Mouse (Mus musculus): ENCODE measurements around the gene Tcf7l2. TPM values are rescaled to one million over a fixed set of nuclear protein-coding genes. Genes with fewer than 3 reads are reported as not detected.

The Tcf7l2 gene
- total RNA-seq, 2 experiments from 2014 or later = 12.4 to 13.6 TPM

DNA sequence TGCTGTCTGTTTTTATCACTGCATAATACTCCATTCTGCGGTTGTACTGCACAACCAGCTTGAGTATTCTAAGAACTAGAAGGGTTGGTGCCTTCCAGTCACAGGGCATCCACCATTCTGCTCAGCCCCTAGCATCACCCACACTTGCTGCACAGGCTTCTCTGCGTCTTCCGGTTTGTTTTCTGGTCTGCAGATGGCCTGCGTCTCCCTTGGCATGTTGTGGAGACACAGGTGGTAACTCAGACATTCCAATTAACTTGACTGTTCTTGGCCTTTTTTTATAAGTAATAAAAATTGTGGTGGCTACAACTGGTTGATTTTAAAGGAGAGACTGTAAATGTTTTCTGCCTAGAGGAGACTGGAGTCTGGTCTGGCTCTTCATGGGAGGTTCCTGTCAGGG is 67.9 kb downstream of the Tcf7l2 start:
- DNase-seq (ENCODE audit: low spot score in 2 of 2) = no peak
- intact Hi-C loops (cut with DNase I) = no loop called here

DNA sequence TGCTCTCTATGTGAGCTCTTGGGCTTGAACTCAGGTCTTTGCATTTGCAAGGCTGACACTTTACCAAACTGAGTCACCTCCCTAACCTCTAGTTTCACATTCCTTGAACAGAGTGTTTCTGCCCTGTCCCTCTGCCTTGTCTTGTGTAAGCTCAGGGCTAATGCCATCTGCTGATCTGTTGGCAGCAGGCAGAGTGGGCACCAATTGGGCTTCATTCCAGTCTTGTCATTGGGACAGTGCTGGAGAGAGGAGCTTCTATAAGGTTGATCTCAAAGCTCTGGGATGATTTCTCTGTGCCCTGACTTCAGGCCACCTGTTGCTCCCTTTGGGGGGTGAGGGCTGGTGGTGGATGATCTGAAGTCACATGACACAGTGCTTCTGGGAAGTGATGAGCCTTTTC is 70.6 kb downstream of the Tcf7l2 start:
- no peak for DNase-seq (ENCODE audit: low spot score in 2 of 2)
- intact Hi-C loops (cut with DNase I) = no loop called here

DNA sequence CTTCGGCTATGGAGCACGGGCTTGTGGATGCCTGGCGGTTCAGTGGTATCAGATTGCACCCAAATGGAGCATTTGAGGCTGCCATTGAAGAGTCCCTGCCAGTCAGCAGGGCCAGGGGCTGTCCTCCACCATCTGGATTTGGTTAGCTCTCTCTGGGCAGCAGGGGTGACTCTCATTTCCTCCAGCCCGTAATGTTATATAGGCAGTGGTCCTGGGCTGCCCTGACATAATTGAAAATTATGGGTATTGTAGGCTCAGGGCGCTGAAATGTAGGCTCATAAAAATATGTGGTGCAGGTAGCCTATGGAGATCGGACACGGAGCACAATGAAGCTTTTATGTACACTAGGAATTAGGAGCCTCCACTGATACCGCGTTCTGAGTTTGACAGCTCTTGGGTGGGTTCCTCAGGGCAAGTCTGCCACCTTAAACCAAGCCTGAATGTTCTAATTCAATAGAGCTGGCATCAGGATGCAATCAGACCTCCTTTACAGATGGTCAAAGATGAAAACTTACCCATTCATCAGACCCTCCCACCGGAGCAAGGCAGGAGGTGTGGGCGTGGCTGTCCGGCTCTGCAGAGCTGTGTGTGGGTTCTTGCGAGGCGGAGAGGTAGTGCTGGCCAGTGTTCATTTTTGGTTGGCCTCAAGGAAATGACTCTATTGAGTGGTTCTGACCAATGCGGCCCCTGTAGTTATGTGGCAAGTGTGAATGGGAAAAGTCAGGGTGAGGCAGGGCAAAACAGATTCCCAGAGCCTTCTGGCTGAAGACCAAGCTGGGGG is 73.6 kb downstream of the Tcf7l2 start:
- no peak for DNase-seq (ENCODE audit: low spot score in 2 of 2)

DNA sequence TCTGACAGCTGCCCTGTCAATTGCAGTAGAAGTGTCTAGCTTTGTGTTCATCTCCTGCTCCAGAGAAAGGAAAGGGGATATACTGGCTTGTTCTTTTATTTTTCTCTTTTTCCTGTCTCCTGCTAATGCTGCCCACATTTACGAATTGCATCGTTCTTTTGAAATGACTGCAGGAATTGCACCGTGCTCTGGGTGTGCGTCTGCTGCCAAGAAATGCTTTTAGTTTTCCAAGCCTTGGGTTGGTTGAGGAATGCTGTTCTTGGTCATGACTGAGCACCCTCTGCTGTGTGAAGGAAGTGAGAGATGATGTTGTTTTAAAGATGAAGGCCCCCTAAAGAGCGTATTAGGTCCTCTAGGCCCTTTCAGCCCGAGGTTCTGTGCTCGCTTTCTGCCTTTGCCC is 75.4 kb downstream of the Tcf7l2 start:
- intact Hi-C loops (cut with DNase I) = no loop called here
- DNase-seq (ENCODE audit: low spot score in 2 of 2) = no peak

More for the DNA sequence above, 73.6 kb downstream of the Tcf7l2 start:
- intact Hi-C loops (cut with DNase I) = no loop called here

DNA sequence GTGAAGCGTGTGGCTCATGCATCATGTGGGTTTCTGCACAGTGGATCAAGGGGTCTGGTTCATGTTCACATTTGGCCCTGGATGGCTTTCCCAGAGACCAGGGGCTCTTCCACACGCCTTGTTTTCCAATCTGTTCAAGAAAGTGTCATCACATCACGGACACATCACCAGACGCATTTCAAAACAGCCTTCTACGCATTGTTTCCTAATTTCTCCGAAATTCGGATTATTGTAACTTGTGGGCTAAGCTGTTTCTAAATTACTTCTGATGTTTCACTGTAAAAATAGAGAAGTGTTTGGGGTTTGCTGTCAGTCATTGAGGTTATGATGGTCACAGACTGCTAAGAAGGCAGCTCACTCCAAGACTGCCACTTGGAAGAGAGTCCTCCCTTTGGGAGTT is 78.6 kb downstream of the Tcf7l2 start:
- intact Hi-C loops (cut with DNase I) = no loop called here
- DNase-seq (ENCODE audit: low spot score in 2 of 2) = no peak

DNA sequence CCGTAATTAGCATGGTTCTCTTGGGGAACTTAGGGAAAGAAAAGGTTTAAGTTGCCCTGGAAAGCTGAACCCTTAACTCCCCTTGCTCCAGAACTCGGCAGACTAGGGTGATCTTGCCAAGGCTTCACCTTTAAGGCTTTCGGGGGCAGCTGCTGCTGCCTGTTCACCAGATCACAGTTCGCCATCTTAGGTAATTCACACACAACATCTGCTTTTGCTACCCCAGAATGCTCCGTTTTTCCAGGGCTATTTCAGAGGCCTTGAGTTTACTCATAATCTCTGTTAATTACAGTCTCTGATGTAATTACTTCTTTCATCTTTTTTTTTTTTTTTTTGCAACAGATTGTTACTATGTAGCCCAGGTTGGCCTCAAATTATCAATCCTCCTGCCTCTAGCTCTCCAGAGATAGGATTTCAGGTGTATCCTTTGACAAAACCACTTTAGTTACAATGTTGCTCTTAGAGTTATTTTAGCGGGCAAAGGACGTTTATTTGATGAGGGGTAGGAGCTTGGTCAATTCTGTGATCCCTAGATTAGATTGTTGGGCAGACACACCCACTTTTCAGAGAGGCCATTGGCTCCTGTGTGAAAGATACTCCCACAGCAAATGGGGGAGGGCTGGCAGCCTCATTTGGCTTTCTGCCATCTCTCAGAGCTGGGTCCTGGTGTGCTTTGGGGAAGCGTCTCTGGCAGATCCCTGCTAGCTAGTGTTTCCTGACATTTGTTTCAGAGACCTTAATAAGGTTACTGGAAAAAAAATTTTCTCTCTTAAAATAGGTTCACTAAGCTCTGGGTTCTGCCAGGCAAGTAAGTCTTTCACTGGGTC is 83.6 kb downstream of the Tcf7l2 start:
- intact Hi-C loops (cut with DNase I) = no loop called here

DNA sequence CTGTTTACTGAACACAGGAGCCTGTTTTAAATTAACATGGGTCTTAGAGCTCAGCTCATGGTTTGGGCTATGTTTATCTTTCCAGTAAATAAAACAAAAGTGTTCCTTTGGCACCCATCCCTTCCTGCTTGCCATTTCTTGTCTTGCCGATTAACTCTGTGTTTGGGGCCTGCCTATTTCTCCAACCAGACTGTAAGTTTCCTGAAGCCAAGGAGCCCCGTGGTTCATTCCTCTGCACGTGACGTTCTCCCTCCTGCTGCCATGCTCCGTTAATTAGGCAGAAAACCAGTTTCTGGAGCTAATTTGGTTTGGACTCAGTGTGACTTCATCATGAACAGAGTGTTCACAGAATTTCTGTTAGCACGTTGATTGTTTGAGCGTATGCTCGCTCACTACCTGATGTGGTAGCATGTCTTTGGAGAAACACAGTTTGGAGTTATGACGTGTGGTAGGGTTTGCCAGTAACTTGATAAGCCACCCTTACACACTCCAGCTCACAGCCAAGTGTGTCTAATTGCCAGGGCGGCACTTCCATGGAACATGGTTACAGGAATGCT is 84.4 kb downstream of the Tcf7l2 start:
- no peak for DNase-seq (ENCODE audit: low spot score in 2 of 2)
- intact Hi-C loops (cut with DNase I) = no loop called here

More for the DNA sequence above, 83.6 kb downstream of the Tcf7l2 start:
- peak in 1 of 2 experiments; percentile 31 for DNase-seq (ENCODE audit: low spot score in 2 of 2)

DNA sequence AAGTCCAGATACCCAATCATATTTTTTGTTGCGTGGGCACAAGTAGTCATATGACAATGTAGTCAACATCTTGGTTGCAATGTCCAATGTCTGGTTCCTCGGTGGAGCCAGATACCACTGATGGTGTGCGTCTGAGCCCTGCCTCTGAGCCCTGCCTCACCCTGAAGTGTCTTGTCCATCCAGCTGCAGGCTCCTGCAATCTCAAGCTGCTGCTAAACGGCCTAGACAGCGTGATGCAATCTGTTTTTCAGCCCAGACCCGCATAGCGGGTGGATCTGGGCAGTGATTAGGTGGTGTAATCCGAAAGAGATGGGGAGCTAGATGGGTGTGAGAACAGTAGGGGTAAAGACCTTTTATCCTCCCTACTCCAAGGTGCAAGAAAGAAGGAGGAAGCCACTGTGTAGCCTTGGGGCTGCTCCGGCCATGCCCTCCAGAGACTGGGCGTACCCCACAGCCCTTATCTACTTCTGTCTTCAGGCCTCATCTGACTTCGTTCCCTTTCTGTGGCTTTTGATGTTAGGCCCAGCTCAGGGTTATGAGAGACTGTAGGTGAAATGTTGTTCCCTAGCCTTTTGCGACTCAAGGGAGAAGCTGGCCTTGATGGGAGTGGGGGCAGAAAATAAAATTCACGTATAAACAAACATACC is 86.1 kb downstream of the Tcf7l2 start:
- no peak for DNase-seq (ENCODE audit: low spot score in 2 of 2)
- intact Hi-C loops (cut with DNase I) = no loop called here

DNA sequence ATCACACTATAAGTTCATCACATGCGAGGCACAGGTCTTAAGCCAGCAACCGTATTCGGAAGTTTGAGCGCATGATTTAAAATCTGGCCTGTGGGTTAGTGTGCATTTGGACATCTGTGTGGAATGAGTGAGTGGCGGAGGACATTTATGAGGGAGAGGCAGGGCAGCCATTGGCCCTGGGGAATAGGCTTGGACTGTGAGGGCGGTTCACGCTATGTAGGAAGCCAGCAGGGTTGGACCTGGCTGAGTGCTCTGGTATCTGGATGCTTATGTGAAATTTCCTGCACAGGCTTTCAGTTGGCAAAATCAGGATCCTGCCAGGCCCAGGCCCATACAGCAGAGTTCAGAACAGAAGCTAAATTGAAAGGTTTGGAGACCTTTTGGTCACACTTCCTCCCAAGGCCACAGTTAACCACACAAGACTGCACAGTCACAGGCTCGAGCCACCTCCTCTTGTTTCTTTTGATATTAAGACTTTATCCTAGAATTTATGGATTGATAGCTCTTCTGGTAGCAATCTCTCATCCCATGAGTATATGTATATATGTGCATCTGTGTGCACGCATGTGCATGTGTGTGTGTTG is 89.4 kb downstream of the Tcf7l2 start:
- no peak for DNase-seq (ENCODE audit: low spot score in 2 of 2)
- intact Hi-C loops (cut with DNase I) = no loop called here

DNA sequence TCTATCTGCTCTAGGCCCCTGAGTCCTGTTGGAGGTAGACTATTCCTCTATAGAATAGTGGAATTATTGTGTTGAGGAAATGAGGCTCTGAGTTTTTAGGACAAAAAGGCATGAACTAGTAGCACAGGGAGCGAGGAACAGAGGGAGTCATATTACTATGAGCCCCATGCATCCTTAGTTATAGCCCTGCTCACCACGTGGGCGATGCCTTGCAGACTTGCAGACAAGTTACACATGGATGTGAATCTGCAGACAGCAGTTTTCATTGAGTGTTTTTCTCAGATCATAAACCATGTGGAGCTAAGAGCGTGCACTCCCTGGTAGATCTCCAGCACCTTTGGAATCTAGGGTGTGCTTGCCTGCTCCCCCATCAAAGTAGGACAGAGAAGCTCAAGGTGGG is 90.5 kb downstream of the Tcf7l2 start:
- intact Hi-C loops (cut with DNase I) = no loop called here
- DNase-seq (ENCODE audit: low spot score in 2 of 2) = no peak

DNA sequence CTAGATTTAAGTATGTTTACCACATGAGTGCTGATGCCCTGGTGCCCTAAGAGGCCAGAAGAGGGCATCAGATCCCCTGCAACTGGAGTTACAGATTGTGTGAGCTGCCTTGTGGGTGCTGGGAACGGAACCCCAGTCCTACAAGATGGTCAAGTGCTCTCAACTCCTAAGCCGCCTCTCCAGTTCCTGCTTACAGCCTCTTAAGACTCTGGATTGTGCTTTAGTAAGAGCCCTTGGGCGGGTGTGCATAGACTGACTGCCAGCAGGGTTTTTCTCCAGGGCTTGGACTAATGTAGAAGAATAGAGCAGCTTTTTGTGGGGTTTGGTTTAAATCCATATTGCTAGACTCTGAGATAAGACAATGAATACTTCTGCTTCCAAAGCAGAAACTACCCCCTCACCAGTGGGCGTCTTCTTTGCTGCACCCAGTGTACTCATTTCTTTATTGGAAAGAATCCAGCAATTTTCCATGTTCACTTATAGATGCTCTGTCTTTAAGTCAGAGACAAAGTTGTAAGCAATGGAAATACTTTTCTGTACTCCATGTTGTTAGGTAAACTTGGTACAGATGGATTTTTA is 92.3 kb downstream of the Tcf7l2 start:
- intact Hi-C loops (cut with DNase I) = no loop called here
- DNase-seq (ENCODE audit: low spot score in 2 of 2) = peak in 1 of 2 experiments; percentile 30

DNA sequence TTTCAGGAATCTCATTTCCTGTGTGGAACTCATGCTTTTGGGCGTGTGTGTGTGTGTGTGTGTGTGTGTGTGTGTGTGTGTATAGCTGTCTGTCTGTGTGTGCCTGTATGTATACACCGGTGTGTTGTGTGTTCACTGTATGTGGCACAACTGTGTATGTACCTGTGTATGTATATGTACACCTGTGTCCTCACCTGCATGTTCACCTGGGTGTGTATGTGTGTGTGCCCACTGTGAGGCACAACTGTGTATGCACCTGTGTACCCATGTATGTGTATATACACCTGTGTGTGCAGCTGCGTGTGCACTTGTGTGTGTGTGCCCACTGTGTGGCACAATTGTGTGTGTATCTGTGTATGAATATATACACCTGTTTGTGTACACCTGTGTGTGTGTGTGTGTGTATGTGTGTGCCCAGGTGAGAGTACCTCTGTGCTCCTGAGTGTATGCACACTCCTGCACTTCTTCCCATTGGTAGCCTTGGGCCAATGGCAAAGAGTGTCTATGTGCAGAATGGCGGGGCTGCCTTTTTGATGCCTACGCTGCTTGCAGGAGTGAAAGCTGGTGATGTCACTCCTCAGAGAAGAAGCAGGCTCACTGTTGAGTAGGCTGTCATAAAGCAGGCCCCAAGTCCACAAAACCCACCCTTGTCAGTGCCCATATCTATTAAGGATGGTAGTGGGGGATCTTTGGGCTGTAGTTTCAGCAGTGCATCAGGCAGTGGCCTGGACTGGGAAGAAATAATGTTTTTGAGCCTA is 95.5 kb downstream of the Tcf7l2 start:
- no peak for DNase-seq (ENCODE audit: low spot score in 2 of 2)
- intact Hi-C loops (cut with DNase I) = loop anchor here (5.0 kb wide), 1 partner anchor 95 kb away; the partner anchor contains the start of gene Tcf7l2

DNA sequence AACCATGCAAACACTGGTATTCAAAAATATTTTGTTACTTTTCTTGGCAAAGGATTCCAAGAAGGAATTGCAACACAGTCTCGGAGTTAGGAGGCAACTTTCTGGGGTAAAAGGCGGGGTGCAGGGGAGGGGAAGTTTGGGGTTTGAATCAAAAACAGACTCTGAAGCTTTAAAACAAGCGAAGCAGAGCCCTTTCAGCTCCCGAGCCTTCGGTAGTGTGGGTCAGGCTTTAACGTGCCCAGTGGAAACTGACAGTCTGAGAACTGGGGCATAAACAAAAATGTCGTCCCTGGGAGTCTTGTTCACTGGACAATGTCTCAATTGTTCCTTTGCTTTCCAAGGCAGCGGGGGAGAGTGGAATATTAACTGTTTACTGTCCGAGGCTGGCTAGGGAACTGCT is 96.3 kb downstream of the Tcf7l2 start:
- DNase-seq (ENCODE audit: low spot score in 2 of 2) = peak in 1 of 2 experiments; percentile 12
- intact Hi-C loops (cut with DNase I) = loop anchor here (5.0 kb wide), 1 partner anchor 96 kb away; the partner anchor contains the start of gene Tcf7l2

DNA sequence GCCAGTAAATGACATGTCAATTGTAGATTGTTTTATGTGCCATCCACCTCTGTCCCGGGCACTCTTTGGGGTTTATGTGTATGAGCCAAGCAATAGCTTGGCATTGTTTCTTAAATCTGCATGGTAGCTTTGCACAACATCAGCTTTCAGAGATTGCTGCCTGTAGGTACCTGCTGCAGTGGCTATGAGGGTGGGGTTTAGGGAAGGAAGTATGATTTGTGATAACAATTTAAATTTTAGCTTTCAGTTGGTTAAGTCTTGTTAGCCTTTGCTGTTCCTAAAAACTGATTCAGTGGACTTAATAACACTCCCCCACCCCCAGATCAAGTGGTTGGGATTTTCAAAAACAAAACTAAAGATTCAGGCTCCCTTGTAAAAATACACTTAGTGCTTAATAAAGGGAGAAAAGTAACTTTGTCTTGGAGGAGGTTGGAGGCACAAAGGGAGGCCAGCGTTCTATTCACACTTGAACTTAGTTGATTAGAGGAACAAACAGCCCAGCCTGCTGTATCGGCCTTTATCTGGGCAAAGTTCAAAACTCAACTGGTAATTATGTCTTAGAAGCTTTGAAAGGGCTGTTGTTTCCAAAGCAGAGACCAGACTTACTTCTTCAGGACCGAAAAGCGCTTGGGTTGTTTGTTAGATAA is 96.9 kb downstream of the Tcf7l2 start:
- no peak for DNase-seq (ENCODE audit: low spot score in 2 of 2)
- intact Hi-C loops (cut with DNase I) = loop anchor here (5.0 kb wide), 1 partner anchor 96 kb away; the partner anchor contains the start of gene Tcf7l2

DNA sequence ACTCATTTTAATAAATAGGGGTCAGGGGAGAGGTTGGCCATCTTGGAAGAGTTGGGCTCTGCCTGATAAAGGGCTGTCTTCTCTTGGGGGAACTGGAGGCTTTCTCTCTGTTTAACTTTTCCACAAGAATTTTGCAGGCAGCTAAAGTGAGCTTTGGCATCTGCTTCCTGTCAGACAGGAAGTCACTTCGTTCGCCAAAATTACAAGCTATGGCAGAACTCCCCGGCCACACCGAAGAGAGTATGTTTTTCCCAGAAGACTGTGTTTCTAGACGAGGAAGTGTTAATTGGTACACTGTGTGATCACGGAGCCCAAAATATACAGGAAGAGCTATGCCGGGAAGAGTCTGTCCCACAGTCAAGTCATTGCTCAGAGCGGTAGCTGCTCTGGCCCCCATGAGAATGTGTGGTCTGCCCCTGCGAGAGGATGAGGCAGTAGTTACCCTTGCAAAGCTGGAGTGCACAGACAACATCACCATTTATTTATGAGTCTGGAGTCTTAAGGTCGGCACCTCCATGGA is 97.5 kb downstream of the Tcf7l2 start:
- intact Hi-C loops (cut with DNase I) = loop anchor here (5.0 kb wide), 1 partner anchor 97 kb away; the partner anchor contains the start of gene Tcf7l2
- DNase-seq (ENCODE audit: low spot score in 2 of 2) = peak in 1 of 2 experiments; percentile 37

DNA sequence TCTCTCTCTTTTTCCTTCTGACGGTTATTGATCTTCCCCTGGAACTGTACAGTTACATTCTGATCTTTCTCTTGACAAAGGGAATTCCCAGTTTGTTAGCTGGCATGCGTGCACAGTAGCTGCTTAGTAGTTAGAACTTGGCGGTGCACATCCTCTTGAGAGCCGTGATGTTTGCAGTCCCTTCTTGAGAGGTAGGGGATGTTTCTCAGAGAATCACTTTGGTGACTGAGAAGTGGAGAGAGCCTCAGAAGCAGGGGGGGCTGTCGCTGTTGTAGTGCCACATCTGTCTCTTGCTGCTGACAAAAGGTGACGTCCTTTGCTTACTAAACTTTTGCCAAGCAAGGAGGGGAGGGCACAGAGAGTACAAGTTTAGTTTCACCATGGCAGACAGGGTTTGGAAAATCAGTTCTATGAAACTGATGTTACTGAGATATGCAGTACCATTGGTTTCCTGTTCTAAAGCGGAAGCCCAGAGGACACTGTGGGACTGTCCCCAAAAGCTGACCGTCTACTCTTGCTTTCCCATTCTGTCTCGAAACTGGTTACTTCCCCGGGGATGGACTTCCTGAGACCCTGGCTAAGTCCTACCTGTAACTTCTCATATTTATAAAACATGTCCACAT is 99.0 kb downstream of the Tcf7l2 start:
- intact Hi-C loops (cut with DNase I) = no loop called here
- no peak for DNase-seq (ENCODE audit: low spot score in 2 of 2)

DNA sequence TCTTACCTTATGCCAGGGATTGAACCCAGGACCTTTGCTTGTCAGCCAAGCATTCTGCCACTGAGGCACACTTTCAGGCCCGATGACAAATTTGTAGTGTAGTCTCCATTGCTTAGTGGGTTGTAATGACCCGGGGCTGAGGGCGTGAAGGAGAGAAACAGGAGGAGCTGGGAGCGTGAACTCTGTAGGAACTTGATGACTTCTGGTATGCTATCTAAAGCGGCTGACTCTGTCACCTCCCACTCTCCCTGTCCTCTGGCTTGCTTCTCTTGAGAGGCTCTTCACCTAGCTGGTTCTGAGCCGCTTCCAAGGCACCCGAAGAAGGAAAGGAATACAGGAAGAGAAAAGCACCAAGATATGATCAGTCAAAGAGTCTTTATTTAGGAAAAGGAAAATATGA is 100.4 kb downstream of the Tcf7l2 start:
- no peak for DNase-seq (ENCODE audit: low spot score in 2 of 2)
- intact Hi-C loops (cut with DNase I) = no loop called here
